Mouse (Mus musculus) midbrain, embryonic 10.5 days (tissue): Measurements from ENCODE around the gene Lep. TPM values are rescaled to one million over a fixed set of nuclear protein-coding genes. Genes with fewer than 3 reads are reported as not detected.

Experiments
- DNase-seq: peaks from one replicate; pipeline ENCODE4 v3.0.0-alpha.2; 2017; ENCODE audit warnings: low spot score
- H3K27ac ChIP-seq: fragments of 300-500 bp; sonication (generic); replicated peaks from 2 replicates; pipeline ENCODE4 v1.5.1; 2016; ENCODE audit warnings: mild to moderate bottlenecking
- H3K27me3 ChIP-seq: fragments of 300-500 bp; sonication (generic); 2 replicates; pipeline ENCODE4 v1.6.1; 2016; ENCODE audit warnings: low read depth, mild to moderate bottlenecking; ENCODE audit not compliant: poor library complexity, severe bottlenecking
- H3K36me3 ChIP-seq: fragments of 300-500 bp; sonication (generic); 2 replicates; pipeline ENCODE4 v1.6.1; 2016; ENCODE audit warnings: mild to moderate bottlenecking, moderate library complexity
- H3K4me1 ChIP-seq: fragments of 300-500 bp; sonication (generic); 2 replicates; pipeline ENCODE4 v1.6.1; 2016
- H3K4me3 ChIP-seq: fragments of 300-500 bp; sonication (generic); 2 replicates; pipeline ENCODE4 v1.5.1; 2016; ENCODE audit warnings: mild to moderate bottlenecking, moderate library complexity
- H3K9me3 ChIP-seq: fragments of 300-500 bp; sonication (generic); replicated peaks from 2 replicates; pipeline ENCODE4 v1.6.1; 2016; ENCODE audit warnings: mild to moderate bottlenecking
- WGBS: fragments of 180-500 bp; shearing (Covaris S2); methylation state at CpG from one replicate; pipeline ENCODE4 v1.1.7; 2016; 5-methylcytosine and 5-hydroxymethylcytosine counted together
- polyA plus RNA-seq: library from polyadenylated mRNA; unstranded; fragments of >200 nt; fragmentation: Nextera tagmentation; extraction: Ambion mirVana; gene quantifications from 2 replicates; pipeline ENCODE4 v1.2.1, GENCODE M21; 2016

The Lep gene
- polyA plus RNA-seq, 1 experiment from 2014 or later = not detected

- H3K27ac ChIP-seq = no peak overlapping the region
- H3K36me3 ChIP-seq = no peaks in the 10 kb centered on the region
- no peak for DNase-seq
- peaks cover 36% of the 10 kb centered on the region for H3K4me1 ChIP-seq
- H3K4me3 ChIP-seq = no peak overlapping the region
- no peaks in the 10 kb centered on the region for H3K9me3 ChIP-seq
- WGBS = 34% methylated on average over 6 of the region's 6 CpGs
- H3K27me3 ChIP-seq = peaks cover 42% of the 10 kb centered on the region
These were observed 33.3 kb upstream of the Lep start for GRCm38 (mm10) chr6:29026766-29027165.

DNA sequence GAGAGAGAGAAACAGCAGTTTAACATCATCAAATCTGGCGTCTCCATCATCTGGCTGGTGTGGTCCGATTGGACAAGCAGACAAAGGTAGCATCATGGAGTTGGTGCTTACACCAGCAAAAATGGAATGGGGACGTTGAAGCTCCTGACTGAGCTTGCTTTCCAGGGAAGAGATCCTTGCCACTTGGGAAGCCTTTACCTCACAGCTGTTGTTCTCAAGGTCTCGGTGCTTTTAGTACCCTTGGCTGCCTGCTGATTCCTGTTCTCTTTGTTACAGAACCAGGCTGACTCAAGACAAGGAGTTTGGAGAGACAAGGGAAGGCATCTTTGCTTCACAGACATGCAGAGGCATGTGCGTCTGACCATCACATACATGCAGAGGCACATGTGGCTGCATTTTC is 31.9 kb upstream of the Lep start:
- WGBS = 67% methylated on average over 5 of the region's 5 CpGs
- DNase-seq = no peak
- Histone ChIP-seq H3K27me3 (peaks cover 29% of the 10 kb centered on the region), H3K27ac (no peak overlapping the region), H3K9me3 (no peaks in the 10 kb centered on the region), H3K4me3 (no peak overlapping the region), H3K4me1 (peaks cover 43% of the 10 kb centered on the region), H3K36me3 (no peaks in the 10 kb centered on the region)

- no peak overlapping the region for H3K27ac ChIP-seq
- no peaks in the 10 kb centered on the region for H3K9me3 ChIP-seq
- peaks cover 44% of the 10 kb centered on the region for H3K4me1 ChIP-seq
- no peaks in the 10 kb centered on the region for H3K36me3 ChIP-seq
- WGBS = 77% methylated on average over 6 of the region's 6 CpGs
- H3K27me3 ChIP-seq = peaks cover 20% of the 10 kb centered on the region
- DNase-seq = no peak
- no peak overlapping the region for H3K4me3 ChIP-seq
These were observed 30.5 kb upstream of the Lep start for GRCm38 (mm10) chr6:29029521-29029920.

DNA sequence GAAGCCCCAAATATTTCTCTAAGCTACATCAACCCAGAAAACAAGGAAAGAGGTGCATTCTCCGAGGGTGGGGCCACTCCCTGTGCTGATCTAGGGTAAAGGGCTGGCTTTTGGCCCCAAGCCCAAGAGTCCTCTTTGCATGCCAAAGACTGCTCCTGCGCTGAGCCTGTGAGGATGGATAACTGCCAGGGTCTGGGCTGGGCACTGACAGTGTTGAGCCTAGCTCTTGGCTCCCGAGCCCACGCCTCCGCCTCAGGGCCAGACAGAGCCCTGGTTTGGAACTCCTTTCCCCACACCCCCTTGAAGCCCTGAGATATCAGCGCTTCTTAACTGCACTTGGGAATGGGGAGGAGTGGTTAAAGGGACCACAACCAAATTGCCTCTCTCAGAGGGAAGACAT is 28.8 kb upstream of the Lep start:
- WGBS = 91% methylated on average over 6 of the region's 6 CpGs
- H3K27ac ChIP-seq = no peak overlapping the region
- peaks cover 36% of the 10 kb centered on the region for H3K4me1 ChIP-seq
- no peaks in the 10 kb centered on the region for H3K9me3 ChIP-seq
- no peak overlapping the region for H3K4me3 ChIP-seq
- H3K36me3 ChIP-seq = no peaks in the 10 kb centered on the region
- 0 out of 2 replicates have a peak, but pooled peaks cover 4% of the 10 kb centered on the region for H3K27me3 ChIP-seq
- no peak for DNase-seq

GRCm38 (mm10) chr6:29031704-29032310 is 28.2 kb upstream of the Lep start:
- peaks cover 30% of the 10 kb centered on the region for H3K4me1 ChIP-seq
- H3K9me3 ChIP-seq = no peaks in the 10 kb centered on the region
- 0 out of 2 replicates have a peak overlapping the region, but pooled peaks have one; percentile 13 for H3K27ac ChIP-seq
- no peaks in the 10 kb centered on the region for H3K36me3 ChIP-seq
- no peak for DNase-seq
- 0 out of 2 replicates have a peak, but pooled peaks cover 2% of the 10 kb centered on the region for H3K27me3 ChIP-seq
- H3K4me3 ChIP-seq = no peak overlapping the region
- 90% methylated on average over 13 of the region's 13 CpGs for WGBS

GRCm38 (mm10) chr6:29032411-29032810 is 27.6 kb upstream of the Lep start:
- H3K9me3 ChIP-seq = no peaks in the 10 kb centered on the region
- H3K4me1 ChIP-seq = peaks cover 24% of the 10 kb centered on the region
- H3K27ac ChIP-seq = 0 out of 2 replicates have a peak overlapping the region, but pooled peaks have one; percentile 6
- no peaks in the 10 kb centered on the region for H3K27me3 ChIP-seq
- H3K36me3 ChIP-seq = no peaks in the 10 kb centered on the region
- 92% methylated on average over 12 of the region's 12 CpGs for WGBS
- no peak overlapping the region for H3K4me3 ChIP-seq
- no peak for DNase-seq

- no peak for DNase-seq
- Histone ChIP-seq H3K36me3 (no peaks in the 10 kb centered on the region), H3K9me3 (no peaks in the 10 kb centered on the region), H3K27me3 (no peaks in the 10 kb centered on the region), H3K4me3 (no peak overlapping the region), H3K4me1 (peaks cover 22% of the 10 kb centered on the region), H3K27ac (peak overlapping the region; percentile 38; the same call in 1 of the 2 replicates)
- WGBS = 73% methylated on average over 7 of the region's 7 CpGs
These were observed 25.9 kb upstream of the Lep start for GRCm38 (mm10) chr6:29033981-29034646.

- H3K9me3 ChIP-seq = no peaks in the 10 kb centered on the region
- no peak overlapping the region for H3K27ac ChIP-seq
- H3K4me3 ChIP-seq = no peak overlapping the region
- no peaks in the 10 kb centered on the region for H3K36me3 ChIP-seq
- peaks cover 20% of the 10 kb centered on the region for H3K4me1 ChIP-seq
- DNase-seq = no peak
- WGBS = 71% methylated on average over 4 of the region's 4 CpGs
- no peaks in the 10 kb centered on the region for H3K27me3 ChIP-seq
These were observed 23.3 kb upstream of the Lep start for GRCm38 (mm10) chr6:29036698-29037097.

DNA sequence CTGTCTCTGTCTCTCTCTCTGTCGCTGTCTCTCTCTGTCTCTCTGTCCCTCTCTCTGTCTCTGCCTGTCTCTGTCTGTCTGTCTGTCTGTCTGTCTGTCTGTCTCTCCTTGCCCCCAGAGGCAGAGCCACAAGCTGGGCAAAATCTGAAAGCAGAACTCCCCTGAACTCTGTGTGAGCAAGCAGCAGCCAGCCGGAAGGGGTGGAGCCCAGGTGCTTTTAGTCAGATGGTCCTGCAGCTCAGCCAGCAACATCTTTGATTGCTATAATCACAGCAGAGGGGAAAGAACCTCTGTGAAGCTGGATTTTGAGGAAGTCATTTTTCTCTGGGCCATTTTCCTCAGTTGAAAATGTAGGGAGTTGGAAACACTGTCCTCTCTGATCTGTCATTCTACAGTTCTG is 19.8 kb upstream of the Lep start:
- WGBS = 90% methylated on average over 2 of the region's 2 CpGs

GRCm38 (mm10) chr6:29044029-29044428 is 16.0 kb upstream of the Lep start:
- H3K9me3 ChIP-seq = no peaks in the 10 kb centered on the region
- H3K4me3 ChIP-seq = no peak overlapping the region
- no peak for DNase-seq
- H3K27ac ChIP-seq = no peak overlapping the region
- no peaks in the 10 kb centered on the region for H3K36me3 ChIP-seq
- no peaks in the 10 kb centered on the region for H3K4me1 ChIP-seq
- H3K27me3 ChIP-seq = no peaks in the 10 kb centered on the region

More for the DNA sequence above, 19.8 kb upstream of the Lep start:
- no peak overlapping the region for H3K27ac ChIP-seq
- H3K36me3 ChIP-seq = no peaks in the 10 kb centered on the region
- no peaks in the 10 kb centered on the region for H3K4me1 ChIP-seq
- DNase-seq = no peak
- no peak overlapping the region for H3K4me3 ChIP-seq
- H3K9me3 ChIP-seq = no peaks in the 10 kb centered on the region
- H3K27me3 ChIP-seq = no peaks in the 10 kb centered on the region

DNA sequence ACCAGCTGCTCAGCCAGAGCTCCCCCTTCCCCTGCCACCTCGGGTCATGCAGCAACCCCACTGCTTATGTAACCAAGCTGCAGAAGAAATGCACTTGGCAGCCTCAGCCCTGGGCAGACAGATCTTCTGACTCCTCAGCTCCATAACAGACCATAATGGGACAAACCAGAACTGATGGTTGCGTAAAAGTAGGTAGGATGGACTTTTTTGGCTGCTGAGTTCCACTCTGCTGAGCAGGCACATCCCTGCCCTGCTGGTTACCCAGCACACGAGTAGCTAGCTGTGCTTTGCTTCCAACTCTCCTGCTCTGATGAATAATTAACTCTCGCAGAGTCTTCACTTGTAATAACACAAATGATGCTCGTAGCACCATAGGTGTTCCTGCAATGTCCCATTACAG is 10.1 kb upstream of the Lep start:
- Histone ChIP-seq H3K9me3 (no peaks in the 10 kb centered on the region), H3K4me1 (peaks cover 10% of the 10 kb centered on the region), H3K27ac (no peak overlapping the region), H3K4me3 (no peak overlapping the region), H3K36me3 (no peaks in the 10 kb centered on the region), H3K27me3 (no peaks in the 10 kb centered on the region)
- DNase-seq = no peak
- WGBS = 71% methylated on average over 5 of the region's 5 CpGs

DNA sequence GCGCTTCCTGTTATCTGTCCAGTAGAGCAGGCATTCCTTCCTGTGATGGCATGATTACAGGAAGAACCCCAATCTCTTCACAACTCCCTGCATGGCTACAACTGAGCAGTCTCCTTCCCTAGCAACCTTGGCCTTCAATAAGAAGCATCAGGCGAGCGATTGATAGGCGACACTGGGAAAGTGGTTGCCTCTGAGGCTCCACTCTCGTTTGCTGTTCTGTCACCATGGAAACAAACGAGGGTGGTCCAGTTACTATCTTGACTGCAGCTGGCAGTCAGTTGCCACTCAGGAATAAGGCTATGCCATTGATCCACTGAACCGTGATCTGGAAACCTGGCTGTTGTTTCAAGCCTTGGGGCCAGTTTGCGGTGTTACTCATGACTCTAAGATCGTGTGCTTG is 7.8 kb upstream of the Lep start:
- H3K4me3 ChIP-seq = no peak overlapping the region
- no peak overlapping the region for H3K27ac ChIP-seq
- no peak for DNase-seq
- H3K27me3 ChIP-seq = no peaks in the 10 kb centered on the region
- peaks cover 10% of the 10 kb centered on the region for H3K4me1 ChIP-seq
- H3K9me3 ChIP-seq = no peaks in the 10 kb centered on the region
- no peaks in the 10 kb centered on the region for H3K36me3 ChIP-seq
- WGBS = 66% methylated on average over 9 of the region's 9 CpGs

- H3K36me3 ChIP-seq = no peaks in the 10 kb centered on the region
- H3K4me1 ChIP-seq = peaks cover 10% of the 10 kb centered on the region
- 87% methylated on average over 7 of the region's 7 CpGs for WGBS
- no peaks in the 10 kb centered on the region for H3K27me3 ChIP-seq
- no peak overlapping the region for H3K27ac ChIP-seq
- H3K9me3 ChIP-seq = no peaks in the 10 kb centered on the region
- no peak for DNase-seq
- H3K4me3 ChIP-seq = no peak overlapping the region
These were observed 6.8 kb upstream of the Lep start for GRCm38 (mm10) chr6:29053181-29053580.
